Mouse (Mus musculus) heart, adult 18-20 months (tissue): ENCODE measurements at regions not wholly inside any gene's neighbourhood (a gene's known extent, or its start where the extent isn't known, plus 50 kb on each side); places are given as distances from the start of the nearest gene placed in this dataset.

Experiments
- DNase-seq, 2 experiments: peaks; one replicate each; pipeline ENCODE4 v3.0.0; 2021 to 2022; ENCODE audit warnings: mixed read lengths in 1 of 2

- no peak for DNase-seq
Observed at GRCm38 (mm10) chr5:64463570-64463969, 307.5 kb downstream of the Tbc1d1 start.

GRCm38 (mm10) chr5:64466320-64466719 is 310.2 kb downstream of the Tbc1d1 start:
- DNase-seq = no peak

DNA sequence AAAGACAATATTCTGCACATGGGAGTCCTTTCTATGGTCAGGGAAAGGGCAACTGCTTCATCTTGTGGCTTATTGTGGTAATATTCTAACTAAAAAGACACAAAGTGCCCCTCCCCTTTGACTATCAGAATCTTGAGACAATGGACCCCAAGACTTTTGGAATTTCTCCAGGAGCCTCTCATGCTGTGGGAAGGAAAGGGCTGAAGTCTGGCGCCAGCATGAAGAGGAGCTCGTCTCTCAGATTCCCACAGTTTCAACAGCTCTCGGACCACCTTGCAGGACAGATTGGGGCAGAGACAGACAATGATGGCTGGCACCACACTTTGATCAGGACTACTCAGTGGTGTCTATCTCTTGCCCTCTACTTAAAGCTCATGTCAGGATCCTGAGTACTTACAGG is 311.8 kb downstream of the Tbc1d1 start:
- DNase-seq = no peak

DNA sequence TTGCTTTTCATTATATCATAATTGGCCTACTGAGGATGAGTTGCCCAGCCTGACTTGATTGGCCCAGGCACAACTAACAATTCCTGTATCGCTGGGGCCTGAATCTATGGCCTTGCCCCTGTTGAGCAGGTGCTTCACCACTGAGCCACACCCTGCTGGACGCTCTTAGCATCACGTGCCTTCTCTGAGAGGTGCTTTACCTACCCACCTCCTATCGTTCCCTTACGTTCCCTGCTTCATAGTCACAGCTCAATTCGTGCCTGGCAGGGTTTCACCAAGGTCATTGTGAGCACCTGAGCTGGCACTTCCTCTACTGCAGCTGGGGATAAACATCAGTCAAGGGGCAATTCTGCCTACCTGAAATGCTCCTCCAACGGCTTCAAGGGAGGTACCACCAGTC is 312.2 kb downstream of the Tbc1d1 start:
- DNase-seq = no peak

- no peak for DNase-seq
Observed at GRCm38 (mm10) chr5:64472008-64472407, 315.9 kb downstream of the Tbc1d1 start.

- DNase-seq = no peak
Observed at GRCm38 (mm10) chr5:64472415-64472814, 316.3 kb downstream of the Tbc1d1 start.

DNA sequence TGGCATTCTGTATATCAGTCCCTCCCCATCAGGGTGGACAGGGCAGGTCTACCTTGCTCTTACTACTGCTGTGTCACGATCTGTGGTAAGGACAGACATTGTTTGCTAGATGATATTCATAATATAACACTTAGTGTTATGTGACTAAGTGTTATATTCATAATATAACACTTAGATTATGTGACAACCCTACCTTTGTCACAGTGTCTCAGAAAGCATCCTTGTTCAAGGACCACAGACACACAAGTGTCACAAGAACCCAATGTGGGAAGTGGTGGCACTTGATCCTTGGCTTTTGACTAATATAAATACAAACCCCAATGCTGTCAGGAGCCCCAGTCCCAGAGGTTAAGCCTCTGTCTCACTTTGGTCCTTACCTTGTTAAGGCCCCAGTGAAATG is 318.8 kb downstream of the Tbc1d1 start:
- DNase-seq = no peak

GRCm38 (mm10) chr5:64475736-64476519 is 319.8 kb downstream of the Tbc1d1 start:
- no peak for DNase-seq

GRCm38 (mm10) chr5:64476641-64477369 is 320.7 kb downstream of the Tbc1d1 start:
- DNase-seq = no peak

DNA sequence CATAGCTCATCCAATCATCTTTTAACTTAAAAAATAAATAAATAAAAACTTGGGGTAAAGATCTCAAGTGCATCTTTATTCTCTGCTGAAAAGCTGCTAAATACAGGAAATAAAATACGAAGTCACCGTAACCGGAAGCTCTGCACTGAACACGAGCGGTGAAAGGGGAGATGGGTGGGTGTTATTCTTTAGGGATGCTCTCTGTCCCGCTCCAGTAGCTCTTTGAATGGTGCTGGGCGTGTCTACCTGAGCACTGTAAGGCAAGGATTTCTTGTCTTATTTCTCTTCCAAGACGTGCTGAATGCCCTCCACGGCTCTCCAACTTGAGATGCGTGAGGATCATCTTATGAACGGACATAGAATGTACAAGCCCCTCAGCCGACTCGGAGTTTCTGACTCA is 322.0 kb downstream of the Tbc1d1 start:
- DNase-seq = no peak

DNA sequence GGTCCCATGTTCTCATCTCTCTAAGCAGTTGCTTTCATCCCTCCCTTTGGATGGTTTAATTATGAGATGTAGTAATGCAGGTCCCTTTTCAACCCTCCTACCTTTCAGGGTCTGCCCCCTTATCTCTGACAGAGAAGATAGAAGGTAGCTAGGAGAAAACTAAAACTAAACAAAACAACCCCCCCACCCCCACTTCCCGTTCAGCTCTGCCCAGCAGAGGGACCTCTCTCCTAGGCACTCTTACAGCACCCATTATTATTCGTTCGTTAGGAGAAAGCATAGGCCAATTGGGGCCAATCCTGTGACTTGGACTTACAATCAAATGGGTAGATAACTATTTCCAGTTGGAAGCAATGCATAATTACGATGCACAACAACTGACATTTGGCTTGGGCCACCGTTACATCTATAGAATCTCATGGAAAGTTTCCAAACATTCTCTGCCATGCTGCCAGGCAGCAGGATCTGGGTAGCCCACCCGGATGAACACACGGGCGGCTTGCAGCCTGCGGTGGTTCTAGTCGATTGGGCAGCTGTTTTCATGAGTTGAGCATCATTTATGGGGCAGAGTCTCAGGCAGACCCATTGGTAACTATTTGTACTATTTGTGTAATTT is 322.6 kb downstream of the Tbc1d1 start:
- no peak for DNase-seq

GRCm38 (mm10) chr5:64479315-64479714 is 323.2 kb downstream of the Tbc1d1 start:
- DNase-seq = no peak

- DNase-seq = no peak
Observed at GRCm38 (mm10) chr5:64485043-64485442, 318.1 kb upstream of the Klf3 start.

GRCm38 (mm10) chr5:64485856-64486255 is 317.3 kb upstream of the Klf3 start:
- DNase-seq = no peak

DNA sequence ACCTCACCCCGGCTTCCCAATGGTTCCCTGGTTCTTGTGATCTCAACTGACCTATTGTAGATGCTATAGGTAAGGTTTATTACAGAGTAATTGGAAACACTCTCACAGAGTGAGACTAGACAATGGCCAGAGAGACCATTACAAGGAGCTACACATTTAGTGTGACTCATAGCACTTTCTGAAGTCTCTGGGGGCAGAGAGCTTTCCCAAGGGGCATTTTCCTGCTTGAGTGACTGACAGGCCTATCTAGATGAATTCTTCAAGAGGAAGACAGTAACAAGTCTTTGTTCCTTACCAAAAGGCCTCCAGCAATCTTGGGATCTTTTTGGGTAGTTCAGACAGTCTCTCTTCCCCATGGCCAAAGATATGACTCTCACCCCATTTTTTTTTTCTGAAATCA is 316.4 kb upstream of the Klf3 start:
- DNase-seq = no peak

DNA sequence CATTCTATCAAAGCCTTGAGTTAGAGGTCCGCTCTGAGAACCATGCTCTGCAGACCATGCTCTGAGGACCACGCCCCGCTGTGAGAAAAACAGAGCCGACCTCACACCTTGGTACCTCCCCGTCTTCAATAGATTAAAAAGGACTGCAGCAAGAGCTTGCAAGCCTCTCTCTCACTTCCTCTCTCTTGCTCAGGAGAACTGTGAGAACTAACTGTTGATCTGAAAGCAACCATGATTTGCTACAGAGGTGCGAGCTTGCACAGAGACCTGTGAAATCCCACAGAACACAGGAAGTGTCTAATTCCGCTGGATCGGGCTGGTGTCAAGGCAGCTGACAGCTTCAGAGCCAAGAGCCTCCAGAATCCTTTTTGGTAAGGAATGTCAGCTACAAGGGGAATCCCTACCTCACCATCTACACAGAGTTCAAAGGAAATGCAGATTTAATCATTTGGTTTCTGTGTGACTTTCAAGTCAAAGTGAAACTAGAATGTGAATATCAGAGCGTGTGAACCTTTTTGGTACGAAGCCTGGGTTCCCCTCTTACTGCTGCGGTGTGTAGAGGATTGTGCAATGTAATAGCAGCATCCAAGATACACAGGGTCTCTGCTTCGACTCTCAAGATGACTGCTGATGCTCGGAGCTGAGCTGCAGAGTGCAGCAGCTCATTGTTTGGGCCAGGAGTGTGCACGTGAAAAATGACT is 315.3 kb upstream of the Klf3 start:
- peak; percentile 38 to 44 for DNase-seq

- no peak for DNase-seq
Observed at GRCm38 (mm10) chr5:64489656-64490444, 313.3 kb upstream of the Klf3 start.

- DNase-seq = no peak
Observed at GRCm38 (mm10) chr5:64490445-64490950, 312.7 kb upstream of the Klf3 start.

DNA sequence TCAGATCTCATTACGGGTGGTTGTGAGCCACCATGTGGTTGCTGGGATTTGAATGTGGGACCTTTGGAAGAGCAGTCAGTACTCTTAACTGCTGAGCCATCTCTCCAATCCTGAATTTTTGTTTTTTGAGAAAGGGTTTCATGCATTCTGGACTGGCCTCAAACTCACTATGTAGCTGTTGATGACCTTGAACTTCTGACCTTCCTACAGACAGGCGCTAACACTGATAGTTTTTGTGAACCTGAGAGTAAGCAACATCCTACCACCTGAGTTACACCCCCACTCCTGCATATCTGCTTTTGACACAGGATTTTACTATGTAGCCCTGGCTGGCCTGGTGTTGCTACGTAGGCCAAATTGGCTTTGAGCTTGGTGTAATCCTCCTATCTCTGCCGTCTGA is 308.8 kb upstream of the Klf3 start:
- DNase-seq = no peak

GRCm38 (mm10) chr5:64496853-64497252 is 306.3 kb upstream of the Klf3 start:
- no peak for DNase-seq

GRCm38 (mm10) chr5:64498431-64498830 is 304.8 kb upstream of the Klf3 start:
- DNase-seq = no peak

DNA sequence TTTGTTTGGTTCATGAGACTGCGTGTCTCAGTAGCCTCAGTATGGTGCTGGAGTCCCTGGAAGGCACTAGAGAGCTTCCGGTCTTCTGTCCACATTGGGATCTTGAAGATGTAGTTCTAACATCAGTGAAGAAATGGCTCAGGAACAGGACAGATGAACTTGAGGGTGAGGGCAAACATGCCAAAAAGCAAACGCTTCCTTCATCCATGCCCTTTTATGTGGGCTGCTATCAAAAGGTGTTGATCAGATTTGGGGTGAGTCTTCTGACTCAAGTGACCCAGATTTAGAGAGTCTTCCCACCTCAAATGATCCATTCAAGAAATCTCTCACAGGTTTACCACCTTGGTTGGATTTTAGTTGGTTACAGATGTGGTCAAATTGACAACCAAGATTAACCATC is 304.1 kb upstream of the Klf3 start:
- no peak for DNase-seq
